Mouse (Mus musculus) ES-Bruce4 (cell line): ENCODE results near the gene Sgsm2. TPM values are rescaled to one million over a fixed set of nuclear protein-coding genes. Genes with fewer than 3 reads are reported as not detected.

Source experiments
- H3K27ac ChIP-seq: 2 replicates; pipeline ENCODE4 v1.5.1; 2012; ENCODE audit warnings: low read length, inconsistent platforms; ENCODE audit not compliant: insufficient read depth
- H3K27me3 ChIP-seq: 2 replicates; pipeline ENCODE4 v1.6.1; 2012; ENCODE audit warnings: mild to moderate bottlenecking, low read length, inconsistent platforms; ENCODE audit not compliant: control insufficient read depth, poor library complexity, insufficient read depth, severe bottlenecking
- H3K36me3 ChIP-seq: 2 replicates; pipeline ENCODE4 v1.6.1; 2012; ENCODE audit warnings: inconsistent platforms, mild to moderate bottlenecking, low read length, moderate library complexity; ENCODE audit not compliant: control insufficient read depth, poor library complexity, insufficient read depth, severe bottlenecking
- H3K4me1 ChIP-seq: one replicate; pipeline ENCODE4 v1.8.1; 2011; ENCODE audit warnings: low read length; ENCODE audit not compliant: control insufficient read depth, insufficient read depth
- H3K4me3 ChIP-seq: 2 replicates; pipeline ENCODE4 v1.5.1; 2011; ENCODE audit warnings: low read depth, mild to moderate bottlenecking, low read length
- H3K9ac ChIP-seq: 2 replicates; pipeline ENCODE4 v1.6.1; 2012; ENCODE audit warnings: low read depth, mild to moderate bottlenecking, inconsistent platforms; ENCODE audit not compliant: poor library complexity, severe bottlenecking
- H3K9me3 ChIP-seq: replicated peaks from 2 replicates; pipeline ENCODE4 v1.6.1; 2012; ENCODE audit warnings: mild to moderate bottlenecking, low read length, inconsistent platforms; ENCODE audit not compliant: control insufficient read depth, poor library complexity, insufficient read depth, severe bottlenecking
- CTCF ChIP-seq: IDR thresholded peaks from one replicate; pipeline ENCODE4 v1.8.1; 2011; ENCODE audit warnings: low read depth, low read length
- EP300 ChIP-seq: IDR thresholded peaks from 2 replicates; pipeline ENCODE4 v1.6.1; 2011; ENCODE audit warnings: low read depth, low read length; ENCODE audit not compliant: insufficient read depth
- POLR2A ChIP-seq: IDR thresholded peaks from one replicate; pipeline ENCODE4 v1.8.1; 2011; ENCODE audit warnings: low read length; ENCODE audit not compliant: insufficient read depth
- polyA plus RNA-seq: library from polyadenylated mRNA; stranded (reverse); fragments of >200 nt; gene quantifications from 2 replicates; pipeline ENCODE4 v1.2.4, GENCODE M21; 2011; ENCODE audit warnings: low read depth; ENCODE audit not compliant: missing spikeins, insufficient read depth, insufficient read length

Sgsm2 gene
- polyA plus RNA-seq, 1 experiment: 17.4 TPM

DNA sequence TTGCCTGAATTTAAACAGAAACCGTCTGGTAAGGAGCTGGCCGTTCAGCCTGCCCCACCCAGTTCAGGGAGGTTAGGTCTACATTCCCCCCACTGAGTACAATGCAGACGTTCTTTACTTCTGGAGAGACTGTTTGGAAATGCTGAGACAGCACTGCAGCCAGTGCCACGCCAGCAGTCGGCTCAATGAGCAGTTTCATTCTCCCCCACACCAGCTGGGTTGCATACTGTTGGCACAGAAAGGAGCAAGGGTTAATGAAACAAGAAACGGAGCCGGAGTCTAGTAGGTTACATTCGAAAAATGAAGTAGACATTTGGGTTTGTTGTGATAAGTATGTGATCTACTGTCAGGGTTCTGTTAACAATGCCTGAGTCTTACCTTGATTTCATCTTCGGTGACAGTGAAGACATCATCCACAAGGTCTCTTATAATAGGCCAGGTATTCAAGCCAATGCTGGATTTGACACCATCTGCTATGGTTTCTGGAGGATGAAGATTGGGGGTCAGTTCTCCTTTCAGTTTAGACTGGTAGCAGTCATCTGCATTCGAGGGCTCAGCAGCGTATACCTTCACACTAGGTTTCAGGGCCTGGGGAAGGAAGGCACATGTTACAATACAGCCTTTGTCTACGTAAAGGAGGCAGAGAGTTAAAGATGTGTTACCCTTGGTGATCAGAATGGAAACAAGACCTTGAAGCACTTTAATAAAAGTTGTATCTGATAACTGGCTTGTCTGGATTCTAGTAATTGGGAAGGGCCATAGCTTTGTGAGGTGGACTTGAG lies 11.9 kb upstream of the Sgsm2 start:
- H3K4me3 ChIP-seq: no peak overlapping the region
- H3K27me3 ChIP-seq: no peaks in the 10 kb centered on the region
- H3K36me3 ChIP-seq: peaks cover 65% of the 10 kb centered on the region
- TF ChIP-seq POLR2A (no peak), CTCF (no peak), EP300 (no peak)
- H3K27ac ChIP-seq: no peak overlapping the region
- H3K4me1 ChIP-seq: no peaks in the 10 kb centered on the region
- H3K9me3 ChIP-seq: no peaks in the 10 kb centered on the region
- H3K9ac ChIP-seq: no peak overlapping the region

DNA sequence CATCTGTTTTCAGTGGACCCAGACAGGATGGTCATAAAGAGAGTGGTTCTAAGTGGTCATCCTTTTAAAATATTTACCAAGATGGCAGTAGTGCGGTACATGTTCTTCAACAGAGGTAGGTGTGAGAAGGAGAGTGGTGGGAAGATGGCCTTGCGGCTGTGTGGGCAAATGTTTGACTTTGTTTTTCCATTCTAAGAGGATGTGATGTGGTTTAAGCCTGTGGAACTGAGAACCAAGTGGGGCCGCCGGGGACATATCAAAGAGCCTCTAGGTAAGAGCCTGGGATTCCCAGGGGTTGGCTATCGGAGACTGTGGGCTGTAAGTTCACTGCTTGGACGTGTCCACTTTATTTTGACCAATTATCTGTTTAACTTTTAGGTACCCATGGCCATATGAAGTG lies 11.0 kb upstream of the Sgsm2 start:
- Histone ChIP-seq H3K9ac (no peak overlapping the region), H3K27ac (no peak overlapping the region), H3K27me3 (no peaks in the 10 kb centered on the region), H3K9me3 (no peaks in the 10 kb centered on the region), H3K4me3 (no peak overlapping the region), H3K4me1 (no peaks in the 10 kb centered on the region), H3K36me3 (peaks cover 74% of the 10 kb centered on the region)
- TF ChIP-seq EP300 (no peak), CTCF (no peak), POLR2A (no peak)

DNA sequence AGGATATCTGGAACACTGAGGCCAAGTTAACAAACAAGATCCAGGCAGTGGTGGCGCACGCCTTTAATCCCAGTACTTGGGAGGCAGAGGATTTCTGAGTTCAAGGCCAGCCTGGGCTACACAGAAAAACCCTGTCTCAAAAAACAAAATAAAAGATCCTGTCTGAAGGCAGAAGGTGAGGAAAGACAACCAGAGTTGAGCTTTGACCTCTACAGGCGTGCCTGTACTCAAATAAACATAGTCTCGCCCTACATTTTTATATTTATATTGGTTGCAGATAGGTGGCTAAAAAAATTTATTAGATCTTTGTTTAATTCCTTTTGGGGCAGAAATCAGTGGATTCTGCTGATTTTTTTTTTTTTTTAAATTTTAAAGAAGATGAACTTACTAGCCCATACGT lies 5.6 kb upstream of the Sgsm2 start:
- Histone ChIP-seq H3K27ac (no peak overlapping the region), H3K4me3 (no peak overlapping the region), H3K36me3 (peaks cover 80% of the 10 kb centered on the region), H3K4me1 (no peaks in the 10 kb centered on the region), H3K9me3 (no peaks in the 10 kb centered on the region), H3K9ac (no peak overlapping the region), H3K27me3 (no peaks in the 10 kb centered on the region)
- no peak for TF ChIP-seq CTCF
- no peak for TF ChIP-seq POLR2A
- no peak for TF ChIP-seq EP300

DNA sequence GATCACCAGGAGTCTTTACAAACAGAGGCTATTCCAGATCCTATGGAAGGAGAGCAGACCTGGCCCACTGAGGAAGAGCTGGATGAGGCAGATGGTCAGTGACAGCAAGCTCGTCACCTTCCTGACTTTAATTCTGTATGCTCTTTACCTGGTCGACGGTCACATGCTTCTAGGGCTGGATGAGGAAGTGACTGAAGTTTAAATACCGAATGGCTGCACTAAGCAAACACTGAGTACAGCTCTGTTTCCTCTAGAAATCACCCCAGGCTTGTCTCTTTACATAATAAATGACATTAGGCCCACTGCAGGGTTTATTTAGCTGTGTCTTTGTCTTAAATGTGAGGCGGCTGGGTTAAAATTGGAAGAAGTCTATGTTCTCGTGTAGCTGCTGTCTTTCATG lies 4.7 kb upstream of the Sgsm2 start:
- H3K27me3 ChIP-seq: no peaks in the 10 kb centered on the region
- H3K4me3 ChIP-seq: no peak overlapping the region
- TF ChIP-seq CTCF (no peak), EP300 (no peak), POLR2A (no peak)
- no peaks in the 10 kb centered on the region for H3K9me3 ChIP-seq
- H3K4me1 ChIP-seq: no peaks in the 10 kb centered on the region
- H3K36me3 ChIP-seq: peaks cover 72% of the 10 kb centered on the region
- H3K27ac ChIP-seq: no peak overlapping the region
- no peak overlapping the region for H3K9ac ChIP-seq

DNA sequence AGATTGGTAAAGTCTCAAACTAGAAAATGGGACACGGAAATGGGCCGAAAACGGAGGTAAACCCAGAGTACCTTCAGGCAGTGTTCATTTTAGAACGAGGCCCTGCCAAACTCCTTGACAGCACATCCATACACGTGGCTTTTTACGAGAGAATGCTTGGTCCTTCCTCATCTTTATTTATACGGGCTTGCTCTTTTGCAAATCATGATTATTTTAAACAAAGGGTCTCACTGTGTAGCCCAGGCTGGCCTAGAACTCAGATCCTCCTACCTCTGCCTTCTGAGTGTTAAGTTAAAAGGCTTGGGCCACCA lies 1.6 kb upstream of the Sgsm2 start:
- Histone ChIP-seq H3K4me1 (no peaks in the 10 kb centered on the region), H3K4me3 (peak overlapping the region; percentile 82), H3K27ac (no peak overlapping the region), H3K27me3 (no peaks in the 10 kb centered on the region), H3K36me3 (peaks cover 41% of the 10 kb centered on the region), H3K9ac (peak overlapping the region; percentile 75), H3K9me3 (no peaks in the 10 kb centered on the region)
- TF ChIP-seq POLR2A (no peak), CTCF (no peak), EP300 (no peak)

DNA sequence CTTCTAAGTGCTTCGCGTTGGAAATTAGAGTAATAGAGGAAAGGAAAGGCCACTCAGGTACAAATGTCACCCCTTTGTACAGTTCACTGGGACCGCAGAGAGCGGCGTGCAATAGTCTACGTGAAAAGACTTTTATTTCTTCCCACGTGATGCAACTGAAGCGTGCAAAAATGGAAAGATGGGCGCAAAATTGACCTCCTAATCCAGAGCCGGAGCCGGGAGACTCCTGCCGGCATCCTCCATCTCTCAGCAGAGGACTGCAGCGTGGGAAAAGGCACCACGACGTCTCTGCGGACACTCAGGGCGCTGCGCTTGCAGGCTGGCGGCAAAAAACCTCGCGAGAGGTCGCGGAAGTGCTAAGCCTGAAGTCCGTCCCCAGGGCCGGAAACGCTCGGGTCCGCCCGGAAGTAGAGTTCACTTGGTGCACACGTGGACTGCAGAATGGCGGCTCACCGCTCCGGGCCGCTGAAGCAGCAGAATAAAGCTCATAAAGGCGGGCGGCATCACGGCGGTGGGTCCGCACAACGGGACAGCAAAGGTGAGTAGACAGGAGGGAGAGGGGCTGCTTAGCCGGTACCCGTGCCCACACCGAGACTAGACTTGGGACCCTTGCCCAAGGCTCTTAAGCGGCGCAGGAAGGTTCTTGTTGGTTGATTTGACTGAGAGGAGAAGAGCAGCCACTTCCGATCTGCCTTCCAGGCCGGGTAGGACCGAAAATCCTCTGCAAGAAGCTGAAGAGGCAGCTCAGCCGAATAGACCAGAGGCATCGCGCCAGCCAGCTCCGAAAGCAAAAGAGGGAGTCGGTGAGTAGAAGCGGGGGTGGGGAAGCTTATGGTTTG lies 1.0 kb upstream of the Sgsm2 start, which contains the start of gene Tsr1:
Gene Tsr1, plus strand, starts transcription at position 394 of the 839 bp plus-strand sequence.
- peaks cover 35% of the 10 kb centered on the region for H3K36me3 ChIP-seq
- peak within 1 kb of the TSS; percentile 48 for H3K27ac ChIP-seq
- no peaks in the 10 kb centered on the region for H3K4me1 ChIP-seq
- no peaks in the 10 kb centered on the region for H3K9me3 ChIP-seq
- H3K4me3 ChIP-seq: peak within 1 kb of the TSS; percentile 90
- no peaks in the 10 kb centered on the region for H3K27me3 ChIP-seq
- TF ChIP-seq CTCF: no peak
- peak; percentile 79 for TF ChIP-seq POLR2A
- peak within 1 kb of the TSS; percentile 75 for H3K9ac ChIP-seq
